Mouse (Mus musculus): ENCODE results near the gene Kif5c.

The Kif5c gene

GRCm38 (mm10) chr2:49720343-49720742 is 101.2 kb downstream of the Kif5c start:
- no peak for DNase-seq (ENCODE audit: low spot score)

- no peak for DNase-seq (ENCODE audit: low spot score)
Measured at GRCm38 (mm10) chr2:49722331-49722730, 103.2 kb downstream of the Kif5c start.

- no peak for DNase-seq (ENCODE audit: low spot score)
Measured at GRCm38 (mm10) chr2:49722983-49723382, 103.9 kb downstream of the Kif5c start.

- DNase-seq (ENCODE audit: low spot score), result no peak
Measured at GRCm38 (mm10) chr2:49726672-49727071, 107.6 kb downstream of the Kif5c start.

- DNase-seq (ENCODE audit: low spot score), result peak; percentile 81
Measured at GRCm38 (mm10) chr2:49727199-49727598, 108.1 kb downstream of the Kif5c start.

- DNase-seq (ENCODE audit: low spot score), result peak; percentile 23
Measured at GRCm38 (mm10) chr2:49727686-49728085, 108.6 kb downstream of the Kif5c start.

- DNase-seq (ENCODE audit: low spot score), result no peak
Measured at GRCm38 (mm10) chr2:49728896-49729610, 110.0 kb downstream of the Kif5c start.

GRCm38 (mm10) chr2:49729611-49729969 is 110.5 kb downstream of the Kif5c start:
- DNase-seq (ENCODE audit: low spot score), result no peak

- no peak for DNase-seq (ENCODE audit: low spot score)
Measured at GRCm38 (mm10) chr2:49730183-49730582, 111.1 kb downstream of the Kif5c start.

- no peak for DNase-seq (ENCODE audit: low spot score)
Measured at GRCm38 (mm10) chr2:49732745-49733655, 113.9 kb downstream of the Kif5c start.

- DNase-seq (ENCODE audit: low spot score), result no peak
Measured at GRCm38 (mm10) chr2:49733656-49734008, 114.5 kb downstream of the Kif5c start.

- peak; percentile 68 for DNase-seq (ENCODE audit: low spot score)
Measured at GRCm38 (mm10) chr2:49734013-49734780, 115.1 kb downstream of the Kif5c start.

GRCm38 (mm10) chr2:49735386-49735785 is 116.3 kb downstream of the Kif5c start:
- DNase-seq (ENCODE audit: low spot score), result no peak

GRCm38 (mm10) chr2:49739046-49739445 is 119.9 kb downstream of the Kif5c start:
- DNase-seq (ENCODE audit: low spot score), result no peak

- no peak for DNase-seq (ENCODE audit: low spot score)
Measured at GRCm38 (mm10) chr2:49741026-49741425, 121.9 kb downstream of the Kif5c start.

- DNase-seq (ENCODE audit: low spot score), result no peak
Measured at GRCm38 (mm10) chr2:49741895-49742734, 123.0 kb downstream of the Kif5c start.

GRCm38 (mm10) chr2:49742919-49743318 is 123.8 kb downstream of the Kif5c start:
- DNase-seq (ENCODE audit: low spot score), result no peak

- DNase-seq (ENCODE audit: low spot score), result no peak
Measured at GRCm38 (mm10) chr2:49743775-49744174, 124.7 kb downstream of the Kif5c start.

GRCm38 (mm10) chr2:49744251-49745093 is 125.4 kb downstream of the Kif5c start:
- DNase-seq (ENCODE audit: low spot score), result no peak

- DNase-seq (ENCODE audit: low spot score), result no peak
Measured at GRCm38 (mm10) chr2:49745094-49745781, 126.1 kb downstream of the Kif5c start.
